Mouse (Mus musculus) midbrain, embryonic 16.5 days (tissue): ENCODE measurements around the gene Fam20b. TPM values are rescaled to one million over a fixed set of nuclear protein-coding genes. Genes with fewer than 3 reads are reported as not detected.

Experiments used
- ATAC-seq: fragments of 200-750 bp; cut with Nextera tagmentation; 2 replicates; pipeline ENCODE4 v1.8.0; 2017; ENCODE audit warnings: moderate TSS enrichment
- H3K27ac ChIP-seq: fragments of 300-500 bp; sonication (generic); 2 replicates; pipeline ENCODE4 v1.5.1; 2014; ENCODE audit warnings: mild to moderate bottlenecking, low read length, mixed read lengths
- H3K27me3 ChIP-seq: fragments of 300-500 bp; sonication (generic); 2 replicates; pipeline ENCODE4 v1.6.1; 2014; ENCODE audit warnings: low read depth, low read length, mixed read lengths; ENCODE audit not compliant: control insufficient read depth, insufficient read depth
- H3K36me3 ChIP-seq: fragments of 300-500 bp; sonication (generic); 2 replicates; pipeline ENCODE4 v1.6.1; 2014; ENCODE audit warnings: mild to moderate bottlenecking, low read length, moderate library complexity, mixed read lengths; ENCODE audit not compliant: control insufficient read depth, insufficient read depth
- H3K4me1 ChIP-seq: fragments of 300-500 bp; sonication (generic); 2 replicates; pipeline ENCODE4 v1.6.1; 2014; ENCODE audit warnings: mild to moderate bottlenecking, low read length, mixed read lengths; ENCODE audit not compliant: control insufficient read depth, insufficient read depth
- H3K4me2 ChIP-seq: fragments of 300-500 bp; sonication (generic); 2 replicates; pipeline ENCODE4 v1.6.1; 2014; ENCODE audit warnings: mild to moderate bottlenecking, low read length, mixed read lengths
- H3K4me3 ChIP-seq: fragments of 300-500 bp; sonication (generic); 2 replicates; pipeline ENCODE4 v1.5.1; 2014; ENCODE audit warnings: low read depth, mild to moderate bottlenecking, low read length, moderate library complexity, mixed read lengths
- H3K9ac ChIP-seq: fragments of 300-500 bp; sonication (generic); 2 replicates; pipeline ENCODE4 v1.6.1; 2014; ENCODE audit warnings: low read depth, low read length, mixed read lengths
- H3K9me3 ChIP-seq: fragments of 300-500 bp; sonication (generic); replicated peaks from 2 replicates; pipeline ENCODE4 v1.6.1; 2014; ENCODE audit warnings: mild to moderate bottlenecking, low read length, mixed read lengths; ENCODE audit not compliant: control insufficient read depth, poor library complexity, severe bottlenecking
- WGBS: fragments of 180-500 bp; shearing (Covaris S2); extraction: QIAGEN DNeasy Blood & Tissue Kit; methylation state at CpG from one replicate; pipeline ENCODE4 v1.1.7; 2014; 5-methylcytosine and 5-hydroxymethylcytosine counted together
- polyA plus RNA-seq: library from polyadenylated mRNA; unstranded; fragments of >200 nt; fragmentation: Nextera tagmentation; extraction: Ambion mirVana; gene quantifications from 2 replicates; pipeline ENCODE4 v1.2.1, GENCODE M21; 2015

Fam20b gene
- polyA plus RNA-seq, 1 experiment from 2014 or later: 34.4 TPM

DNA sequence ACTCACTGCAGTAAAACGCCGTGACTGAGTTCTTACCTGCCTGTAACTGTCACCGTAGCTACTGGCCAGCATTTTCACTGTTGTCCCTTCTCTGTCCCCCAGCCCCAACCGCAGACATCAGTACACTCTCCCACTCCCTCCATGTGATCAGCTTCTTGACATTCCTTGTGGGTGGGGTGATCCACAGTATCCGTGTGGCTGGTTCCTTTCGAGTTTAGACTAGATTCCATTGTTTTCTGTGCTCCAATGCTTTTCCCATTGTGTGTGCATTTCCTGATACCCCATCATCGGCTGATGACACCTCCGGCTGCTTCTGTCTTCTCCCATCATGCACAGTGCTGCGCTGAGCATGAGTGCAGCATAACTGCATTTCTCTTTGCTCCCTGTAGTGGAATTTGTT, 68.3 kb downstream of the Fam20b start:
- Histone ChIP-seq H3K9ac (no peak overlapping the region), H3K27me3 (no peaks in the 10 kb centered on the region), H3K36me3 (no peaks in the 10 kb centered on the region), H3K4me3 (no peak overlapping the region), H3K4me2 (no peak overlapping the region), H3K9me3 (no peaks in the 10 kb centered on the region), H3K4me1 (no peaks in the 10 kb centered on the region; the same call in 1 of the 2 replicates), H3K27ac (no peak overlapping the region)
- WGBS: 82% methylated on average over 9 of the region's 9 CpGs
- no peak for ATAC-seq

DNA sequence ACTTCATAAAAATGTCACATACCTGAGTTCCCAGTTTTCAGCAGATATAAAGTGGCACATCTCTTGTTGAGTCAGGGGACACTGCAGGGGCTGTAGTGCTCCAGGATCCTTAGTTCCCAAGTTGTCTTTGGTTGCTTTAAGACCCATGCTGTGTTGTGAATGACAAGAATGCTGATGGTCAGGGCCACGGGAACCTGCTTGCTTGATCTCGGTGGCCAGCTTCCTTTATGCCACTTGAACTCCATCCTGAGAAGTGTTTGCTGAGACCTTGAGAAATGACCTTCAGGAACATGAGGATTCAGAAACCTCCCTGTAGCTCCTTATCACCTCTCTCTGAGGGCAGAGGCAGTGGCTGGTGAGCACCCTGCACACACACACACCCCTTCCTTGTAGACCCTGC, 70.2 kb downstream of the Fam20b start:
- Histone ChIP-seq H3K27me3 (no peaks in the 10 kb centered on the region), H3K4me1 (peaks cover 9% of the 10 kb centered on the region; the same call in 1 of the 2 replicates), H3K9ac (no peak overlapping the region), H3K9me3 (no peaks in the 10 kb centered on the region), H3K4me3 (no peak overlapping the region), H3K27ac (no peak overlapping the region), H3K36me3 (no peaks in the 10 kb centered on the region), H3K4me2 (no peak overlapping the region)
- 27% methylated on average over 2 of the region's 2 CpGs for WGBS
- no peak for ATAC-seq

DNA sequence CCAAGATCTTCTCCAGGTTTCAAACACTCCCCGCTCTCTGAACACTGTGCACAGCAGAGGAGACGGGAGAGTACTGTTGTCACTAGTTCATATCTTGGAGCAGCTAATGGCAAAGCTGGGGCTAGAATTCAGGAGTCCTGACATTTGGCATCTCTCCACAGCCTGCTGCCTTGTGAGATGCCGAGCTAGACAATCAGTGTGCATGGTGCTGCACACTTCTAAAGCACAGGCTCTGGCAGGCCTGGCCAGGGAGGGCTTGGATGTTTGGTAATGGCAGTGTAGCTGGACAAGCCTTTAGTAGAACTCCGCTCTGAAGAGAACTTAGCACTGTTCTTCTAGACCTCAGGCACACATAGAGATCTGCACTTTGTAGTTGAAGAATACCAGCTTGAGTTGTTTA, 72.9 kb downstream of the Fam20b start:
- Histone ChIP-seq H3K36me3 (peaks cover 11% of the 10 kb centered on the region), H3K4me1 (peaks cover 9% of the 10 kb centered on the region; the same call in 1 of the 2 replicates), H3K4me3 (no peak overlapping the region), H3K9ac (no peak overlapping the region), H3K4me2 (no peak overlapping the region), H3K27me3 (no peaks in the 10 kb centered on the region), H3K27ac (no peak overlapping the region), H3K9me3 (no peaks in the 10 kb centered on the region)
- ATAC-seq: no peak
- 72% methylated on average over 4 of the region's 4 CpGs for WGBS

DNA sequence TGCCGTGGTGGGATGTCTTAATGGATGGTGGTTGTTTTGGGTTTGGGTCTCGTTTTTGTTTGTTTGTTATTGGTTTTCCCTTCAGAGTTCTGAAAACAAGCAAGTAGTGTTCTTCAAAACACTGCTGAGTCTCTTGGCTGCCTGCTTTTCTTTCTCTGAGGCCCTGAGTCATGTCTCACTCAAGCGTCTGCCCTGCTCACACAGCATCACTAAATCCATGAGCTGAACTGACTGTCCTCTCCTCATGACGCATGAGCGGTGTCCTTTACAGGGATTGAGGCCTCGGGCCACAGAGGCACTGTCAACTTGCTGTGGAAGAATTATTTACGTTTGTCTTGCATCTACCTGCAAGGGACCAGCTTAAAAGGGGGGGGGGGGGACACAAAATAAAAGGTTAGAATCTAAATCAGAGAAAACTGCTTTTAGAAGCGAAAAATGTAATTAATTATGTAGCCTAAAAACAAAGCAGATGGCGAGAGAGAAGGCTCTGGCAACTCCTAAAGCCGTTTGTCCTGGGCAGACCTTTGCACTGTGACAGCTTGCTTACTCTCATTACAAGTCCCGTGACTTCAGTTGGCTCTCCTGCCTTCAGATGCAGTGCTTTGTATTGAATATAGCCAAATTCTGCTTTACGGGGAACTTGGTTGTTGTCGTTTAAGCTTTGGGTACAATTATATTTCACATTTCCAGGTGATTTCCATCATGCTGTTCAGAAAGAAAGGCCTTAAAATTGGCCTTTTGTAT, 73.9 kb downstream of the Fam20b start:
- Histone ChIP-seq H3K27me3 (no peaks in the 10 kb centered on the region), H3K4me2 (no peak overlapping the region), H3K36me3 (peaks cover 11% of the 10 kb centered on the region), H3K4me3 (no peak overlapping the region), H3K27ac (no peak overlapping the region), H3K9ac (no peak overlapping the region), H3K9me3 (no peaks in the 10 kb centered on the region), H3K4me1 (peaks cover 9% of the 10 kb centered on the region; the same call in 1 of the 2 replicates)
- 56% methylated on average over 13 of the region's 13 CpGs for WGBS
- no peak for ATAC-seq

DNA sequence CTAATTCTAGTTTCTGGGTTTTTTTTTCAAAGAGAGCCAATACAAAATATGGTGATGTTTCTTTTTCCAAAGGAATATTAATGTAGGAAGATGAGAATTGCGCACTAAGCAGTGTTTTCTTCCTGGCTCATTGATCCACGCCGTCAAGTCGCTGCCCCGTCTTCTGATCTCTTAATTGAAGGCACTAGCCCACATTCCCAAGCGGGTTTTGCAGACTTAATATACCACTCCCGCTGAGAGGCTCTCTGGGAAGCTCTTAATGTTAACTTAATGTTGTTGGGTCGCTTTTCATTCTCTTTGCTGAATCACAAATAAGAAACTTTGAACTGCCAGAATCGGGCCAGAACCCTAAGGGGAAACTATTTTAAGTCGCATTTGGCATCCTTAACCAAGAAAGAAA, 74.8 kb downstream of the Fam20b start:
- H3K4me3 ChIP-seq: no peak overlapping the region
- peaks cover 11% of the 10 kb centered on the region for H3K36me3 ChIP-seq
- WGBS: 24% methylated on average over 10 of the region's 10 CpGs
- H3K4me1 ChIP-seq: peaks cover 9% of the 10 kb centered on the region; the same call in 1 of the 2 replicates
- H3K27me3 ChIP-seq: no peaks in the 10 kb centered on the region
- ATAC-seq: no peak
- H3K9me3 ChIP-seq: no peaks in the 10 kb centered on the region
- no peak overlapping the region for H3K4me2 ChIP-seq
- no peak overlapping the region for H3K9ac ChIP-seq
- no peak overlapping the region for H3K27ac ChIP-seq

DNA sequence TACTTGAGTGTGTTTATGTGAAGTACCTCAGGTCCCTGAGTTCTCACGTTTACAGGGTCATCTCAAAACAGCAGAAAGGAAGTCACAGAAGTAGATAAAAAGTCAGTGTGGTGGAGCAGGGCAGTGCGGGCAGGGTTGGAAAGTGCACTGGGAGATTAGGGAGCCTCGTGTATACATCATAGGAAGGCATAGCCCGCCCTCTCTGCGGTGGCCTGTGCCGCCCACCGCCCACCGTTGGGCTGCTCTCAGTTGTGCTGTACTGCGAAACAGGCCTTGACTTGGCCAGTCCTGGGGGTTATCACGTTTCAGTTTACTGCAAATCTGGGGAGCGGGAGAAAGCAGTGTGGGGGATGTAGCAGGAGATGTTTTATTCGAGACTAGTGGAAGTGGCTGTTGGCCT, 76.1 kb downstream of the Fam20b start:
- H3K4me3 ChIP-seq: no peak overlapping the region
- ATAC-seq: no peak
- no peaks in the 10 kb centered on the region for H3K27me3 ChIP-seq
- WGBS: 62% methylated on average over 12 of the region's 12 CpGs
- H3K9ac ChIP-seq: no peak overlapping the region
- H3K27ac ChIP-seq: no peak overlapping the region
- H3K4me1 ChIP-seq: peaks cover 9% of the 10 kb centered on the region; the same call in 1 of the 2 replicates
- peaks cover 11% of the 10 kb centered on the region for H3K36me3 ChIP-seq
- H3K4me2 ChIP-seq: no peak overlapping the region
- no peaks in the 10 kb centered on the region for H3K9me3 ChIP-seq

DNA sequence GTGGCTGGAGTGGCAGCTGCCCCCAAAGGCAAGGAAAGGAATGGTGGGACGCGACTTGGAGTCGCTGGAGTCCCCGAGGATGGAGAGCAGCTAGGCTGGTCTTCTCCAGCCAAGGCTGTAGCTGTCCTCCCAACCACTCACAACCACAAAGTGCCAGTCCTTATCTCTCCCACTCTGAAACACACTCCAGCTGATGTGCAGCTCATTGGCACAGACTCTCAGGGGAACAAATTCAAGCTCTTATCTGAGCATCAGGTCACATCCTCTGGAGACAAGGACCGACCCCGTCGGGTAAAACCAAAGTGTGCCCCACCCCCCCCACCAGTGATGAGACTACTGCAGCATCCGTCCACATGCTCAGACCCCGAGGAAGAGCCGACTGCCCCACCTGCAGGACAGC, 77.1 kb downstream of the Fam20b start:
- H3K4me1 ChIP-seq: peaks cover 9% of the 10 kb centered on the region; the same call in 1 of the 2 replicates
- no peaks in the 10 kb centered on the region for H3K27me3 ChIP-seq
- no peak overlapping the region for H3K4me3 ChIP-seq
- H3K36me3 ChIP-seq: peaks cover 11% of the 10 kb centered on the region
- no peak for ATAC-seq
- no peak overlapping the region for H3K9ac ChIP-seq
- WGBS: 88% methylated on average over 10 of the region's 10 CpGs
- no peak overlapping the region for H3K4me2 ChIP-seq
- H3K9me3 ChIP-seq: no peaks in the 10 kb centered on the region
- H3K27ac ChIP-seq: no peak overlapping the region

DNA sequence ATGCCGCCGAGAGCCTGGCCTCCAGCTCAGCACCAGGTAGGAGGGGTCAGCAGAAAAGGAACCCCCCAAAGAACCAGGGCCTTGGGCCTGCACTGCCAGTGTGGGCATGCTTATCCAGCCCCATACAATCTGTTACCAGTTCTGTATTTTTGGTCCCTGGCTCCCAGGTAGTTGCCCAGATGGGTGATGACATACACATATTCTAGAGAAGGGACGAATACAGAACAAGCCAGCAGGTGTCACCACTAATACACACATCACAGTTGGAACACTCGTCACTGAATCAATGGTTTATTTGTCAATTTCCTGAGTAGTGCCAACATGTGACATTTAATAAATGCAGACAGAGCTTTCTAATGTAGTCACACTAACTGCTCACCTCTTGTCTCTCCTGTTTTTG, 78.3 kb downstream of the Fam20b start:
- H3K9me3 ChIP-seq: no peaks in the 10 kb centered on the region
- no peak overlapping the region for H3K4me2 ChIP-seq
- no peaks in the 10 kb centered on the region for H3K27me3 ChIP-seq
- H3K27ac ChIP-seq: no peak overlapping the region
- WGBS: 69% methylated on average over 4 of the region's 4 CpGs
- H3K36me3 ChIP-seq: peaks cover 16% of the 10 kb centered on the region
- H3K9ac ChIP-seq: no peak overlapping the region
- no peak overlapping the region for H3K4me3 ChIP-seq
- no peak for ATAC-seq
- H3K4me1 ChIP-seq: peaks cover 9% of the 10 kb centered on the region; the same call in 1 of the 2 replicates

DNA sequence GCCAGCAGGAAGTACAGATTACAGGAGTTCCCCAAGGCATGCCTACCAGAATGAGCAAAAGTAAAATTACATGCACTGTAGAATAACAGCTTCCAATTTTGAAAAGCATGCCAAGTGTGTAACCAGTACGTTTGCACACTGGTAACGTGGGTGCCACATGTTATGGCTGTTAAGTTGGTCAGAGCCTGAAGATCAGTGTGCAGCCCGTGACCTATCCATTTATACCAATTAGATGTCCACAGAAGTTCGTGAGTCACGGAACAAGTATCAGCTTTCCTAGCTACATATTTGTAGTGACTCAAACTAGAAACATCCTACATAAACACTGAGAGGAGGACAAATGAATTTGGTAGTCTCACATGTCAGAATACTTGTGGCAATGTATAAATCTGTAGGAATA, 79.4 kb downstream of the Fam20b start:
- Histone ChIP-seq H3K4me3 (no peak overlapping the region), H3K27me3 (no peaks in the 10 kb centered on the region), H3K4me1 (peaks cover 7% of the 10 kb centered on the region; the same call in 1 of the 2 replicates), H3K36me3 (peaks cover 16% of the 10 kb centered on the region), H3K9ac (no peak overlapping the region), H3K9me3 (no peaks in the 10 kb centered on the region), H3K27ac (no peak overlapping the region), H3K4me2 (no peak overlapping the region)
- 89% methylated on average over 5 of the region's 5 CpGs for WGBS
- no peak for ATAC-seq
